Mouse (Mus musculus): Measurements from ENCODE around the gene Rnf26.

Gene Rnf26

GRCm38 (mm10) chr9:44047571-44048490 is 65.5 kb downstream of the Rnf26 start:
- DNase-seq (ENCODE audit: low read depth, low spot score) = no peak

GRCm38 (mm10) chr9:44047071-44047470 is 66.2 kb downstream of the Rnf26 start:
- DNase-seq (ENCODE audit: low read depth, low spot score) = no peak

- no peak for DNase-seq (ENCODE audit: low read depth, low spot score)
Measured at GRCm38 (mm10) chr9:44046426-44046825, 66.9 kb downstream of the Rnf26 start.

GRCm38 (mm10) chr9:44045884-44046272 is 67.4 kb downstream of the Rnf26 start:
- no peak for DNase-seq (ENCODE audit: low read depth, low spot score)

Data from WW6 (cell line).